Mouse (Mus musculus): ENCODE results near the gene Rapgef1. TPM values are rescaled to one million over a fixed set of nuclear protein-coding genes. Genes with fewer than 3 reads are reported as not detected.

Rapgef1 gene
- polyA plus RNA-seq, 1 experiment = 2.0 TPM

GRCm38 (mm10) chr2:29671856-29672255 lies 52.3 kb downstream of the Rapgef1 start:
- no peak overlapping the region for H3K4me3 ChIP-seq (replicated peaks)
- no peaks in the 10 kb centered on the region for H3K9me3 ChIP-seq (ENCODE audit: control insufficient read depth, low read length)
- no peaks in the 10 kb centered on the region for H3K27me3 ChIP-seq (ENCODE audit: control insufficient read depth)
- no peak for TF ChIP-seq GATA1 (IDR thresholded peaks at IDR 0.05; ENCODE audit: low read length)
- no peak for TF ChIP-seq TAL1 (IDR thresholded peaks at IDR 0.05; ENCODE audit: low read length)
- H3K36me3 ChIP-seq (ENCODE audit: control insufficient read depth) = peaks cover 16% of the 10 kb centered on the region
- peaks cover 27% of the 10 kb centered on the region for H3K4me1 ChIP-seq (ENCODE audit: control insufficient read depth)

- Histone ChIP-seq H3K27me3 (ENCODE audit: control insufficient read depth) (no peaks in the 10 kb centered on the region), H3K36me3 (ENCODE audit: control insufficient read depth) (peaks cover 11% of the 10 kb centered on the region), H3K9me3 (ENCODE audit: control insufficient read depth, low read length) (no peaks in the 10 kb centered on the region), H3K4me1 (ENCODE audit: control insufficient read depth) (peaks cover 21% of the 10 kb centered on the region), H3K4me3 (replicated peaks) (no peak overlapping the region)
- TF ChIP-seq GATA1 (IDR thresholded peaks at IDR 0.05; ENCODE audit: low read length) = no peak
- TF ChIP-seq TAL1 (IDR thresholded peaks at IDR 0.05; ENCODE audit: low read length) = no peak
Measured at GRCm38 (mm10) chr2:29672746-29673536, 53.4 kb downstream of the Rapgef1 start.

- H3K36me3 ChIP-seq (ENCODE audit: control insufficient read depth) = peaks cover 11% of the 10 kb centered on the region
- peaks cover 19% of the 10 kb centered on the region for H3K4me1 ChIP-seq (ENCODE audit: control insufficient read depth)
- no peak for TF ChIP-seq TAL1 (IDR thresholded peaks at IDR 0.05; ENCODE audit: low read length)
- TF ChIP-seq GATA1 (IDR thresholded peaks at IDR 0.05; ENCODE audit: low read length) = no peak
- no peaks in the 10 kb centered on the region for H3K9me3 ChIP-seq (ENCODE audit: control insufficient read depth, low read length)
- no peaks in the 10 kb centered on the region for H3K27me3 ChIP-seq (ENCODE audit: control insufficient read depth)
- H3K4me3 ChIP-seq (replicated peaks) = no peak overlapping the region
Measured at GRCm38 (mm10) chr2:29674087-29674486, 54.6 kb downstream of the Rapgef1 start.

GRCm38 (mm10) chr2:29674545-29674944 lies 55.0 kb downstream of the Rapgef1 start:
- TF ChIP-seq TAL1 (IDR thresholded peaks at IDR 0.05; ENCODE audit: low read length) (no peak), GATA1 (IDR thresholded peaks at IDR 0.05; ENCODE audit: low read length) (no peak)
- Histone ChIP-seq H3K4me1 (ENCODE audit: control insufficient read depth) (peaks cover 22% of the 10 kb centered on the region), H3K4me3 (replicated peaks) (no peak overlapping the region), H3K36me3 (ENCODE audit: control insufficient read depth) (peaks cover 16% of the 10 kb centered on the region), H3K9me3 (ENCODE audit: control insufficient read depth, low read length) (no peaks in the 10 kb centered on the region), H3K27me3 (ENCODE audit: control insufficient read depth) (no peaks in the 10 kb centered on the region)

- no peak overlapping the region for H3K4me3 ChIP-seq (replicated peaks)
- no peaks in the 10 kb centered on the region for H3K27me3 ChIP-seq (ENCODE audit: control insufficient read depth)
- H3K36me3 ChIP-seq (ENCODE audit: control insufficient read depth) = peaks cover 24% of the 10 kb centered on the region
- H3K9me3 ChIP-seq (ENCODE audit: control insufficient read depth, low read length) = no peaks in the 10 kb centered on the region
- TF ChIP-seq GATA1 (IDR thresholded peaks at IDR 0.05; ENCODE audit: low read length) (no peak), TAL1 (IDR thresholded peaks at IDR 0.05; ENCODE audit: low read length) (no peak)
- H3K4me1 ChIP-seq (ENCODE audit: control insufficient read depth) = peaks cover 16% of the 10 kb centered on the region
Measured at GRCm38 (mm10) chr2:29675846-29676245, 56.3 kb downstream of the Rapgef1 start.

- Histone ChIP-seq H3K36me3 (ENCODE audit: control insufficient read depth) (peaks cover 25% of the 10 kb centered on the region), H3K4me1 (ENCODE audit: control insufficient read depth) (peaks cover 14% of the 10 kb centered on the region), H3K9me3 (ENCODE audit: control insufficient read depth, low read length) (no peaks in the 10 kb centered on the region), H3K4me3 (replicated peaks) (no peak overlapping the region), H3K27me3 (ENCODE audit: control insufficient read depth) (no peaks in the 10 kb centered on the region)
- TF ChIP-seq TAL1 (IDR thresholded peaks at IDR 0.05; ENCODE audit: low read length) (no peak), GATA1 (IDR thresholded peaks at IDR 0.05; ENCODE audit: low read length) (no peak)
Measured at GRCm38 (mm10) chr2:29676513-29676912, 57.0 kb downstream of the Rapgef1 start.

GRCm38 (mm10) chr2:29677842-29678241 lies 58.3 kb downstream of the Rapgef1 start:
- Histone ChIP-seq H3K27me3 (ENCODE audit: control insufficient read depth) (no peaks in the 10 kb centered on the region), H3K36me3 (ENCODE audit: control insufficient read depth) (peaks cover 28% of the 10 kb centered on the region), H3K4me3 (replicated peaks) (no peak overlapping the region), H3K4me1 (ENCODE audit: control insufficient read depth) (peaks cover 26% of the 10 kb centered on the region), H3K9me3 (ENCODE audit: control insufficient read depth, low read length) (no peaks in the 10 kb centered on the region)
- TF ChIP-seq TAL1 (IDR thresholded peaks at IDR 0.05; ENCODE audit: low read length) (no peak), GATA1 (IDR thresholded peaks at IDR 0.05; ENCODE audit: low read length) (no peak)

GRCm38 (mm10) chr2:29678524-29678923 lies 59.0 kb downstream of the Rapgef1 start:
- Histone ChIP-seq H3K36me3 (ENCODE audit: control insufficient read depth) (peaks cover 31% of the 10 kb centered on the region), H3K9me3 (ENCODE audit: control insufficient read depth, low read length) (no peaks in the 10 kb centered on the region), H3K27me3 (ENCODE audit: control insufficient read depth) (no peaks in the 10 kb centered on the region), H3K4me1 (ENCODE audit: control insufficient read depth) (peaks cover 32% of the 10 kb centered on the region), H3K4me3 (replicated peaks) (no peak overlapping the region)
- TF ChIP-seq GATA1 (IDR thresholded peaks at IDR 0.05; ENCODE audit: low read length) (no peak), TAL1 (IDR thresholded peaks at IDR 0.05; ENCODE audit: low read length) (no peak)

GRCm38 (mm10) chr2:29679710-29680584 lies 60.4 kb downstream of the Rapgef1 start:
- H3K4me1 ChIP-seq (ENCODE audit: control insufficient read depth) = peaks cover 42% of the 10 kb centered on the region
- H3K36me3 ChIP-seq (ENCODE audit: control insufficient read depth) = peaks cover 27% of the 10 kb centered on the region
- H3K27me3 ChIP-seq (ENCODE audit: control insufficient read depth) = no peaks in the 10 kb centered on the region
- no peak overlapping the region for H3K4me3 ChIP-seq (replicated peaks)
- no peak for TF ChIP-seq GATA1 (IDR thresholded peaks at IDR 0.05; ENCODE audit: low read length)
- TF ChIP-seq TAL1 (IDR thresholded peaks at IDR 0.05; ENCODE audit: low read length) = no peak
- no peaks in the 10 kb centered on the region for H3K9me3 ChIP-seq (ENCODE audit: control insufficient read depth, low read length)
